Mouse (Mus musculus): ENCODE results near the gene Sp4. TPM values are rescaled to one million over a fixed set of nuclear protein-coding genes. Genes with fewer than 3 reads are reported as not detected.

The Sp4 gene
- polyA plus RNA-seq, 1 experiment, result 1.2 TPM

DNA sequence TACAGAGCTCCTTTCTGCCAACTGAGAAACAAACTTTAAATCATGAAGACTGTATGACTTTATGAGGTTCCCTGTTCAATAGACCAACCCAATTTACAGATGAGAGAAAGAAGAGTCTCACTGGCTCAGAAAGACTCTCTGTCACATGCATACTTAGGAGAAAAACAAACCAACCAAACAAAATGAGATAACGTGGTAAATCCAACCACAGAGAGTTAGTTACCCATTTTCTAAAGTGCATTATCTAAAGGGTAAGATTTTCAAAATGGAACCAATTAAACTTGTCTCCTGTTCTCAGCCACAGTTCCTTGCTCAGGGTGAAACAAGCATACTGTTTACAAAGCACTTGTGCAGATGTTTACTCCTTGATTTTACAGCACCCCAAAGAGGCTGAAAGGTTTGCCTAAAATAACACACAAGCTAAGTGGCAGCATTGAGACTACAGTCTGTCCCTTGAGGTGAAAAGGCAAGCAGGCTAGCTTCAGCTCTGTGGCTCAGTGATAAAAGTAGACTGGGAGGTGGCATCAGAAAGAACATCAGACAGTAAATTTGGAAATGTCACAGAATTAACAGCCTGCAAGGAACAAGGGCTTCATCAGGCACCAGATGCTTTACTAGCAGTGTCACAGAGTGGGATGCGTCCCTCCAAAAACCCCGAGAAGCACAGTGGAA is 12.7 kb upstream of the Sp4 start:
- TF ChIP-seq POLR2AphosphoS2 (IDR thresholded peaks at IDR 0.05; ENCODE audit: insufficient read length, low read depth) (no peak), MYOG (IDR thresholded peaks at IDR 0.05; ENCODE audit: control insufficient read depth in 1 of 3, insufficient read depth in 1 of 3, insufficient read length in 2 of 3, low read depth in 2 of 3) (no peak), CEBPB (IDR thresholded peaks at IDR 0.05; ENCODE audit: insufficient read depth, poor library complexity, severe bottlenecking) (no peak), TCF12 (IDR thresholded peaks at IDR 0.05; ENCODE audit: insufficient read depth, poor library complexity, severe bottlenecking) (no peak), MYOD1 (IDR thresholded peaks at IDR 0.05; ENCODE audit: control insufficient read depth in 1 of 3, insufficient read length in 2 of 3, low read depth in 2 of 3) (no peak), REST (IDR thresholded peaks at IDR 0.05; ENCODE audit: insufficient read depth, insufficient read length) (no peak), TCF3 (IDR thresholded peaks at IDR 0.05; ENCODE audit: insufficient read length, low read depth) (no peak), SRF (IDR thresholded peaks at IDR 0.05; ENCODE audit: control insufficient read depth, insufficient read length, low read depth) (no peak), POLR2A (IDR thresholded peaks at IDR 0.05; ENCODE audit: insufficient read length, low read depth) (no peak), USF1 (IDR thresholded peaks at IDR 0.05; ENCODE audit: low read depth) (no peak), MAX (IDR thresholded peaks at IDR 0.05; ENCODE audit: low read depth) (no peak), E2F4 (IDR thresholded peaks at IDR 0.05; ENCODE audit: insufficient read depth) (no peak)
- Histone ChIP-seq H3ac (ENCODE audit: control insufficient read depth, insufficient read length) (no peak overlapping the region), H3K27me3 (ENCODE audit: control insufficient read depth, insufficient read depth, insufficient read length) (no peaks in the 10 kb centered on the region), H3K79me2 (ENCODE audit: control insufficient read depth, insufficient read depth) (no peaks in the 10 kb centered on the region), H3K4me3 (no peak overlapping the region), H3K4me2 (ENCODE audit: low read depth) (no peak overlapping the region), H3K36me3 (ENCODE audit: control insufficient read depth, insufficient read depth) (no peaks in the 10 kb centered on the region)

DNA sequence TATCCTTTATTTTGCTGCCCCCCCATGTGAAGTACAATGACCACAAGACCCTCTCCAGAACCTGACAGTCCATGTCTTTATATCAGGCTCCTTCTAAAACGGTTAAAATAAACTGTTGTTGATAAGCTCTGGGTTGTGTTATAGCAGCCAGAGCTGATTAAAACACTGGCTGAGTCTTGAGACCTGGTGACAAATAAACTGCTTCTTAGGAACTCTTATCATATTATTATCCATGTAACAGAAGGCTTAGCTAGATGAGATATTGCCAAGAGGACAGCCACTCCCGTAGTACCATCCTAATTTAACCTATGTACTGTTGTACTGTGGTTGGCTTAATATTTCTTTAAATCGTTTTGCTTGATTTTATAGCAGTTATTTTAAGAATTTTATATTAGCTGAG is 2.3 kb upstream of the Sp4 start:
- Histone ChIP-seq H3K79me2 (ENCODE audit: control insufficient read depth, insufficient read depth) (no peaks in the 10 kb centered on the region), H3ac (ENCODE audit: control insufficient read depth, insufficient read length) (no peak overlapping the region), H3K4me2 (ENCODE audit: low read depth) (no peak overlapping the region), H3K36me3 (ENCODE audit: control insufficient read depth, insufficient read depth) (no peaks in the 10 kb centered on the region), H3K4me3 (no peak overlapping the region), H3K27me3 (ENCODE audit: control insufficient read depth, insufficient read depth, insufficient read length) (no peaks in the 10 kb centered on the region)
- no peak for TF ChIP-seq E2F4 (IDR thresholded peaks at IDR 0.05; ENCODE audit: insufficient read depth)
- TF ChIP-seq MYOD1 (IDR thresholded peaks at IDR 0.05; ENCODE audit: control insufficient read depth in 1 of 3, insufficient read length in 2 of 3, low read depth in 2 of 3), result no peak
- TF ChIP-seq SRF (IDR thresholded peaks at IDR 0.05; ENCODE audit: control insufficient read depth, insufficient read length, low read depth), result no peak
- no peak for TF ChIP-seq POLR2A (IDR thresholded peaks at IDR 0.05; ENCODE audit: insufficient read length, low read depth)
- TF ChIP-seq TCF3 (IDR thresholded peaks at IDR 0.05; ENCODE audit: insufficient read length, low read depth), result no peak
- no peak for TF ChIP-seq CEBPB (IDR thresholded peaks at IDR 0.05; ENCODE audit: insufficient read depth, poor library complexity, severe bottlenecking)
- no peak for TF ChIP-seq MAX (IDR thresholded peaks at IDR 0.05; ENCODE audit: low read depth)
- TF ChIP-seq POLR2AphosphoS2 (IDR thresholded peaks at IDR 0.05; ENCODE audit: insufficient read length, low read depth), result no peak

- Histone ChIP-seq H3K4me3 (peak overlapping the region; percentile 72), H3K27me3 (ENCODE audit: control insufficient read depth, insufficient read depth, insufficient read length) (no peaks in the 10 kb centered on the region), H3K79me2 (ENCODE audit: control insufficient read depth, insufficient read depth) (no peaks in the 10 kb centered on the region), H3ac (ENCODE audit: control insufficient read depth, insufficient read length) (no peak overlapping the region), H3K4me2 (ENCODE audit: low read depth) (peak overlapping the region; percentile 80), H3K36me3 (ENCODE audit: control insufficient read depth, insufficient read depth) (no peaks in the 10 kb centered on the region)
- TF ChIP-seq MAX (IDR thresholded peaks at IDR 0.05; ENCODE audit: low read depth) (no peak), CEBPB (IDR thresholded peaks at IDR 0.05; ENCODE audit: insufficient read depth, poor library complexity, severe bottlenecking) (no peak), MYOG (IDR thresholded peaks at IDR 0.05; ENCODE audit: control insufficient read depth in 1 of 3, insufficient read depth in 1 of 3, insufficient read length in 2 of 3, low read depth in 2 of 3) (no peak), SRF (IDR thresholded peaks at IDR 0.05; ENCODE audit: control insufficient read depth, insufficient read length, low read depth) (no peak), TCF3 (IDR thresholded peaks at IDR 0.05; ENCODE audit: insufficient read length, low read depth) (no peak), REST (IDR thresholded peaks at IDR 0.05; ENCODE audit: insufficient read depth, insufficient read length) (no peak), USF1 (IDR thresholded peaks at IDR 0.05; ENCODE audit: low read depth) (no peak), TCF12 (IDR thresholded peaks at IDR 0.05; ENCODE audit: insufficient read depth, poor library complexity, severe bottlenecking) (no peak), POLR2AphosphoS2 (IDR thresholded peaks at IDR 0.05; ENCODE audit: insufficient read length, low read depth) (no peak), MYOD1 (IDR thresholded peaks at IDR 0.05; ENCODE audit: control insufficient read depth in 1 of 3, insufficient read length in 2 of 3, low read depth in 2 of 3) (no peak), E2F4 (IDR thresholded peaks at IDR 0.05; ENCODE audit: insufficient read depth) (no peak), POLR2A (IDR thresholded peaks at IDR 0.05; ENCODE audit: insufficient read length, low read depth) (no peak)
These were observed 1.8 kb upstream of the Sp4 start for GRCm38 (mm10) chr12:118303066-118303465.

GRCm38 (mm10) chr12:118301866-118302835 is 911 bp upstream of the Sp4 start:
- no peaks in the 10 kb centered on the region for H3K36me3 ChIP-seq (ENCODE audit: control insufficient read depth, insufficient read depth)
- H3ac ChIP-seq (ENCODE audit: control insufficient read depth, insufficient read length), result peak overlapping the region; percentile 39
- peak overlapping the region; percentile 72 for H3K4me3 ChIP-seq
- peak in 1 of 3 experiments; percentile 9 for TF ChIP-seq MYOD1 (IDR thresholded peaks at IDR 0.05; ENCODE audit: control insufficient read depth in 1 of 3, insufficient read length in 2 of 3, low read depth in 2 of 3)
- TF ChIP-seq POLR2A (IDR thresholded peaks at IDR 0.05; ENCODE audit: insufficient read length, low read depth), result peak; percentile 66
- TF ChIP-seq REST (IDR thresholded peaks at IDR 0.05; ENCODE audit: insufficient read depth, insufficient read length), result no peak
- TF ChIP-seq E2F4 (IDR thresholded peaks at IDR 0.05; ENCODE audit: insufficient read depth), result peak; percentile 67
- H3K27me3 ChIP-seq (ENCODE audit: control insufficient read depth, insufficient read depth, insufficient read length), result no peaks in the 10 kb centered on the region
- peak overlapping the region; percentile 80 for H3K4me2 ChIP-seq (ENCODE audit: low read depth)
- no peaks in the 10 kb centered on the region for H3K79me2 ChIP-seq (ENCODE audit: control insufficient read depth, insufficient read depth)
